Mouse (Mus musculus) kidney, adult 2 months (tissue): ENCODE results near the gene Pbx3.

ENCODE experiments used
- CTCF ChIP-seq: fragments of 200-500 bp; conservative IDR thresholded peaks from 2 replicates; pipeline ENCODE4 v1.5.1; 2011; ENCODE audit warnings: low read depth, mild to moderate bottlenecking, control low read depth, low read length, moderate library complexity, mixed read lengths; ENCODE audit not compliant: insufficient read depth, insufficient read length
- POLR2A ChIP-seq: fragments of 200-500 bp; IDR thresholded peaks from one replicate; pipeline ENCODE4 v1.6.1; 2011; ENCODE audit warnings: low read depth, low read length, control low read depth

DNA sequence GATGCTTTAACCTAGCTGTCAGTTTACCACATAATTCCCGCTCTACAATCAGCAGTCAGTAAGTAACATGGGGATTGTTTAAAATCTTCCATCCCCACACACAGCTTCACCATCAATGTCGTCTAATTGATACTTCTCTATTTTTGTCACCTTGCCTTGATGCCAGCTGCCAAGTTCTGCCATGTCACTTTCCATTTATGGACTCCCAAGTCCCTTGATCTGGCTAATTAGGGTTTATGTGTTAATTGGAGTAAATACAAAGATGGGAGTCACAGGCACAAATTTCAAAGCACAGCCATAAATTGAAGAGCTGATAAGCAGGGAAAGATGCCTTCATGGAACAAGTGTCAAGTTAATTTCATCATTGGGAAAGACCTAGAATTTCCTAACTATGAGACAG lies 114.7 kb downstream of the Pbx3 start:
- TF ChIP-seq POLR2A (no peak), CTCF (no peak)
